ENCODE assay signal across 9 mouse cellular contexts in the genomic region with DNA sequence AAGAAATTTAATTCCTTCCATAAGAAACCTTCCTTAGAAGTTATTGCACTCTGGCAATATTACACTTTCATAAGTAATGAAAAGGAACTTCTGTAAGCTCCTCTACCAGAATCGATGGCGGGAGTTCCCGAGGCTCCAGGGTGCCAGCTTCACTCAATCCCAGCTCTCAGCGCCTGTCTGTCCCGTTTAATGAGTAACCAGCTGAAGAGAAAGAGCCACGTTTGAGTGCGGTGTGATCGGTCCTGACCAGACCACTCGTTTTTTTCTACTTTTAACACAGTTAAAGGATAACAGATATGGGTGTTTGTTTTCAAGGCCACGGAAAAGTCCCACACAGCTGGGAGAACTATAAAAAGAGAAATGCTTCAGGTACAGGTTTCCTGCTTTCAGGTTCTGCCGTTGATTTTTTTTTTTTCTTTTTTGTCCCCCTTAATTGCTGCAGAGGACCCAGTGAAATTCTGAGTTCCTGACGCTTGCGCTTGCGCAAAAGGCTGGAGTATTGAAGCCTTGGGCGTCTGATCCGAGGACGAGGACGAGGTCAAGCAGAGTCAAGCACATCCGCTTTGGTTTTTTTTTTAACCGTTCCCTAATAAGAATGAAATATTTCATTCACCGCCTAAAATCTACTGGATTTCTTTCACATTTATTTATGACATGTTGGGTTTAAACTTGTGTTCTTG. TPM values are rescaled to one million over a fixed set of nuclear protein-coding genes. Genes with fewer than 3 reads are reported as not detected.
DNase-seq lines count a peak whose midpoint lies in the region; ATAC-seq lines count a peak whose summit lies in the region.
"Had no signal": no experiment of that assay in that cellular context is flagged by ENCODE, and none has a peak within 500 bp of the region (broad histone marks: within the 10 kb centered on the region; RNA-seq: fewer than 3 reads in every experiment).

No protein-coding gene starts in this region.

- no peaks in the 10 kb centered on the region for H3K36me3 ChIP-seq in hindbrain, embryonic 12.5 days
- H3K36me3 ChIP-seq in hindbrain, embryonic 11.5 days (ENCODE audit: control insufficient read depth, insufficient read depth, low read length) = no peaks in the 10 kb centered on the region
- H3K36me3 ChIP-seq in hindbrain, embryonic 14.5 days (replicated peaks; ENCODE audit: control insufficient read depth, insufficient read depth) = no peaks in the 10 kb centered on the region
- no peaks in the 10 kb centered on the region for H3K36me3 ChIP-seq in kidney, embryonic 15.5 days
- no peaks in the 10 kb centered on the region for H3K36me3 ChIP-seq in neural tube, embryonic 14.5 days (ENCODE audit: control insufficient read depth, insufficient read depth, low read length)

- no peak for DNase-seq in hindbrain, embryonic 11.5 days (ENCODE audit: low spot score)
- DNase-seq in hindbrain, embryonic 14.5 days (ENCODE audit: low spot score) = no peak
- DNase-seq in thymus, postnatal 10 days (ENCODE audit: low spot score in 2 of 2) = no peak
- DNase-seq in right cerebral cortex, adult 18-20 months = no peak
- DNase-seq: thymus, adult 2 months had no signal

- no peak overlapping the region for H3K4me3 ChIP-seq in hindbrain, embryonic 12.5 days
- no peak overlapping the region for H3K4me3 ChIP-seq in hindbrain, embryonic 11.5 days (ENCODE audit: low read depth, low read length)
- H3K4me3 ChIP-seq in hindbrain, embryonic 14.5 days (replicated peaks; ENCODE audit: low read length) = no peak overlapping the region
- H3K4me3 ChIP-seq in kidney, embryonic 15.5 days (replicated peaks) = no peak overlapping the region; the same call in 1 of the 2 replicates
- H3K4me3 ChIP-seq in neural tube, embryonic 14.5 days (ENCODE audit: low read depth, low read length) = no peak overlapping the region

- H3K27ac ChIP-seq in hindbrain, embryonic 12.5 days = no peak overlapping the region
- H3K27ac ChIP-seq in hindbrain, embryonic 11.5 days (ENCODE audit: low read depth, low read length) = no peak overlapping the region
- no peak overlapping the region for H3K27ac ChIP-seq in hindbrain, embryonic 14.5 days
- peak overlapping the region; percentile 86 for H3K27ac ChIP-seq in kidney, embryonic 15.5 days
- no peak overlapping the region for H3K27ac ChIP-seq in neural tube, embryonic 14.5 days (ENCODE audit: low read depth, low read length)

- H3K27me3 ChIP-seq in hindbrain, embryonic 12.5 days = no peaks in the 10 kb centered on the region
- H3K27me3 ChIP-seq in hindbrain, embryonic 11.5 days (ENCODE audit: control insufficient read depth, insufficient read depth, low read length) = no peaks in the 10 kb centered on the region
- no peaks in the 10 kb centered on the region for H3K27me3 ChIP-seq in hindbrain, embryonic 14.5 days (ENCODE audit: control insufficient read depth, insufficient read depth, low read length)
- no peaks in the 10 kb centered on the region for H3K27me3 ChIP-seq in kidney, embryonic 15.5 days
- no peaks in the 10 kb centered on the region for H3K27me3 ChIP-seq in neural tube, embryonic 14.5 days (ENCODE audit: control insufficient read depth, insufficient read depth, low read length)

- peak overlapping the region; percentile 17; the same call in 1 of the 2 replicates for H3K4me2 ChIP-seq in hindbrain, embryonic 12.5 days (replicated peaks)
- H3K4me2 ChIP-seq in hindbrain, embryonic 11.5 days (replicated peaks; ENCODE audit: low read depth, low read length) = no peak overlapping the region
- 0 out of 2 replicates have a peak overlapping the region, but pooled peaks have one; percentile 11 for H3K4me2 ChIP-seq in hindbrain, embryonic 14.5 days (replicated peaks)
- peak overlapping the region; percentile 44 for H3K4me2 ChIP-seq in kidney, embryonic 15.5 days
- peak overlapping the region; percentile 20; the same call in 1 of the 2 replicates for H3K4me2 ChIP-seq in neural tube, embryonic 14.5 days (ENCODE audit: low read depth, low read length)

- no peak for ATAC-seq in hindbrain, embryonic 12.5 days (ENCODE audit: low FRiP score)
- no peak for ATAC-seq in hindbrain, embryonic 11.5 days (ENCODE audit: low FRiP score)
- no peak for ATAC-seq in hindbrain, embryonic 14.5 days (ENCODE audit: low FRiP score)
- ATAC-seq in kidney, embryonic 15.5 days (replicated peaks; ENCODE audit: low FRiP score) = peak; percentile 59
- no peak for ATAC-seq in neural tube, embryonic 14.5 days (ENCODE audit: low read depth)
- ATAC-seq in frontal cortex, adult (ENCODE audit: low TSS enrichment) = no peak

- H3K4me1 ChIP-seq in hindbrain, embryonic 12.5 days = no peaks in the 10 kb centered on the region
- H3K4me1 ChIP-seq in hindbrain, embryonic 11.5 days (replicated peaks; ENCODE audit: control insufficient read depth, insufficient read depth, low read length) = no peaks in the 10 kb centered on the region
- no peaks in the 10 kb centered on the region for H3K4me1 ChIP-seq in hindbrain, embryonic 14.5 days (replicated peaks; ENCODE audit: control insufficient read depth, insufficient read depth, low read length)
- peaks cover 13% of the 10 kb centered on the region; the same call in 1 of the 2 replicates for H3K4me1 ChIP-seq in kidney, embryonic 15.5 days
- H3K4me1 ChIP-seq in neural tube, embryonic 14.5 days (ENCODE audit: control insufficient read depth, insufficient read depth, low read length) = no peaks in the 10 kb centered on the region

- WGBS in hindbrain, embryonic 12.5 days = 46% methylated on average over 21 of the region's 21 CpGs
- 48% methylated on average over 21 of the region's 21 CpGs for WGBS in hindbrain, embryonic 11.5 days
- 42% methylated on average over 21 of the region's 21 CpGs for WGBS in hindbrain, embryonic 14.5 days
- whole genome bisulfite sequencing in kidney, embryonic 15.5 days = 51% methylated on average over 21 of the region's 21 CpGs
- 37% methylated on average over 21 of the region's 21 CpGs for WGBS in neural tube, embryonic 14.5 days

- no peak overlapping the region for H3K9ac ChIP-seq in hindbrain, embryonic 12.5 days
- no peak overlapping the region for H3K9ac ChIP-seq in hindbrain, embryonic 11.5 days (ENCODE audit: low read depth, low read length)
- no peak overlapping the region for H3K9ac ChIP-seq in hindbrain, embryonic 14.5 days
- no peak overlapping the region for H3K9ac ChIP-seq in kidney, embryonic 15.5 days
- no peak overlapping the region for H3K9ac ChIP-seq in neural tube, embryonic 14.5 days (replicated peaks; ENCODE audit: low read depth, low read length)

- no peaks in the 10 kb centered on the region for H3K9me3 ChIP-seq in hindbrain, embryonic 12.5 days (replicated peaks)
- H3K9me3 ChIP-seq in hindbrain, embryonic 11.5 days (ENCODE audit: control insufficient read depth, low read length) = no peaks in the 10 kb centered on the region
- H3K9me3 ChIP-seq in hindbrain, embryonic 14.5 days (ENCODE audit: control insufficient read depth, low read length) = no peaks in the 10 kb centered on the region
- H3K9me3 ChIP-seq in kidney, embryonic 15.5 days (replicated peaks) = no peaks in the 10 kb centered on the region
- no peaks in the 10 kb centered on the region for H3K9me3 ChIP-seq in neural tube, embryonic 14.5 days (ENCODE audit: control insufficient read depth, low read length)

RNA-seq across cellular contexts. Expression of a gene that starts 25.5 kb away (rescaled TPM):
- 99.6 and 99.9 TPM in 2 replicates for polyA plus RNA-seq in hindbrain, embryonic 12.5 days (2016; fragmentation: Nextera tagmentation; extraction: Ambion mirVana)
- polyA plus RNA-seq in hindbrain, embryonic 11.5 days (2014; fragmentation: Nextera tagmentation; extraction: Ambion mirVana) = 80.8 and 91.1 TPM in 2 replicates
- polyA plus RNA-seq in hindbrain, embryonic 14.5 days (2014; fragmentation: Nextera tagmentation; extraction: Ambion mirVana) = 76.7 and 80.6 TPM in 2 replicates
- polyA plus RNA-seq in kidney, embryonic 15.5 days (2015; fragmentation: Nextera tagmentation; extraction: Ambion mirVana) = 50.4 and 53.1 TPM in 2 replicates
- polyA plus RNA-seq in neural tube, embryonic 14.5 days (2014; fragmentation: Nextera tagmentation; extraction: Ambion mirVana) = 71.2 and 86.2 TPM in 2 replicates
